Mouse (Mus musculus) midbrain, embryonic 14.5 days (tissue): ENCODE results near the gene Fam163a. TPM values are rescaled to one million over a fixed set of nuclear protein-coding genes. Genes with fewer than 3 reads are reported as not detected.
"Not testable (repeated sequence)": the region's sequence is repeated elsewhere in the genome, so short reads cannot be mapped to it uniquely, and the experiment has no call there.

Experiments
- ATAC-seq: fragments of 200-750 bp; cut with Nextera tagmentation; 2 replicates; pipeline ENCODE4 v1.8.0; 2017; ENCODE audit warnings: moderate number of reproducible peaks, moderate library complexity; ENCODE audit not compliant: low FRiP score, low TSS enrichment
- DNase-seq: peaks from one replicate; pipeline ENCODE4 v3.0.0-alpha.2; 2015
- H3K27ac ChIP-seq: fragments of 300-500 bp; sonication (generic); replicated peaks from 2 replicates; pipeline ENCODE4 v1.5.1; 2014; ENCODE audit warnings: mild to moderate bottlenecking, low read depth, low read length, moderate library complexity
- H3K27me3 ChIP-seq: fragments of 300-500 bp; sonication (generic); 2 replicates; pipeline ENCODE4 v1.6.1; 2014; ENCODE audit warnings: low read length, control low read depth, mixed read lengths; ENCODE audit not compliant: control insufficient read depth, insufficient read depth
- H3K36me3 ChIP-seq: fragments of 300-500 bp; sonication (generic); 2 replicates; pipeline ENCODE4 v1.6.1; 2014; ENCODE audit warnings: low read length, control low read depth; ENCODE audit not compliant: control insufficient read depth, insufficient read depth
- H3K4me1 ChIP-seq: fragments of 300-500 bp; sonication (generic); 2 replicates; pipeline ENCODE4 v1.6.1; 2014; ENCODE audit warnings: mild to moderate bottlenecking, antibody characterized with exemption, low read length, control low read depth; ENCODE audit not compliant: control insufficient read depth, insufficient read depth
- H3K4me2 ChIP-seq: fragments of 300-500 bp; sonication (generic); 2 replicates; pipeline ENCODE4 v1.6.1; 2014; ENCODE audit warnings: mild to moderate bottlenecking, low read length, moderate library complexity
- H3K4me3 ChIP-seq: fragments of 300-500 bp; sonication (generic); replicated peaks from 2 replicates; pipeline ENCODE4 v1.5.1; 2014; ENCODE audit warnings: low read depth, low read length
- H3K9ac ChIP-seq: fragments of 300-500 bp; sonication (generic); replicated peaks from 2 replicates; pipeline ENCODE4 v1.6.1; 2014; ENCODE audit warnings: mild to moderate bottlenecking, low read length, moderate library complexity
- H3K9me3 ChIP-seq: fragments of 300-500 bp; sonication (generic); 2 replicates; pipeline ENCODE4 v1.6.1; 2016; ENCODE audit warnings: low read length, control low read depth, mixed read lengths; ENCODE audit not compliant: control insufficient read depth
- WGBS: fragments of 180-500 bp; shearing (Covaris S2); extraction: QIAGEN DNeasy Blood & Tissue Kit; methylation state at CpG from one replicate; pipeline ENCODE4 v1.1.7; 2014; 5-methylcytosine and 5-hydroxymethylcytosine counted together
- polyA plus RNA-seq: library from polyadenylated mRNA; unstranded; fragments of >200 nt; fragmentation: Nextera tagmentation; extraction: Ambion mirVana; gene quantifications from 2 replicates; pipeline ENCODE4 v1.2.1, GENCODE M21; 2014

Fam163a gene
- polyA plus RNA-seq, 1 experiment from 2014 or later, result 7.4 TPM

GRCm38 (mm10) chr1:156039989-156040388, 164.8 kb downstream of the Fam163a start:
- WGBS, result 66% methylated on average over 7 of the region's 7 CpGs
- not testable (repeated sequence) for H3K9me3 ChIP-seq, H3K27me3 ChIP-seq, ATAC-seq, H3K4me2 ChIP-seq, H3K4me3 ChIP-seq, DNase-seq, H3K9ac ChIP-seq, H3K27ac ChIP-seq
- Histone ChIP-seq H3K36me3 (peaks cover 15% of the 10 kb centered on the region), H3K4me1 (peaks cover 13% of the 10 kb centered on the region)

GRCm38 (mm10) chr1:156037144-156037583, 167.7 kb downstream of the Fam163a start:
- Histone ChIP-seq H3K27me3 (no peaks in the 10 kb centered on the region), H3K27ac (no peak overlapping the region), H3K36me3 (peaks cover 15% of the 10 kb centered on the region), H3K4me3 (no peak overlapping the region), H3K4me1 (peaks cover 16% of the 10 kb centered on the region), H3K9ac (no peak overlapping the region; the same call in 1 of the 2 replicates), H3K9me3 (no peaks in the 10 kb centered on the region), H3K4me2 (no peak overlapping the region)
- 66% methylated on average over 5 of the region's 5 CpGs for WGBS
- ATAC-seq, result no peak
- DNase-seq, result no peak

GRCm38 (mm10) chr1:156035930-156036737, 168.7 kb downstream of the Fam163a start, which contains the start of gene Tor1aip1:
Tor1aip1 (minus strand) TSS chr1:156036480.
- peaks cover 7% of the 10 kb centered on the region for H3K4me1 ChIP-seq
- H3K9ac ChIP-seq, result peak within 1 kb of the TSS; percentile 92
- peak within 1 kb of the TSS; percentile 81 for H3K4me3 ChIP-seq
- ATAC-seq, result peak; percentile 96
- H3K9me3 ChIP-seq, result no peaks in the 10 kb centered on the region
- peak within 1 kb of the TSS; percentile 98 for H3K27ac ChIP-seq
- no peaks in the 10 kb centered on the region for H3K27me3 ChIP-seq
- WGBS, result under 1% methylated on average over 59 of the region's 59 CpGs
- peak within 1 kb of the TSS; percentile 79 for H3K4me2 ChIP-seq
- peaks cover 25% of the 10 kb centered on the region for H3K36me3 ChIP-seq
- peak; percentile 99 for DNase-seq

- H3K27ac ChIP-seq, result peak within 1 kb of the TSS; percentile 98
- H3K36me3 ChIP-seq, result peaks cover 31% of the 10 kb centered on the region
- DNase-seq (peak; percentile 86), ATAC-seq (peak; percentile 76)
- H3K4me3 ChIP-seq, result peak within 1 kb of the TSS; percentile 81
- under 1% methylated on average over 59 of the region's 59 CpGs for WGBS
- H3K4me2 ChIP-seq, result peak within 1 kb of the TSS; percentile 79
- peak within 1 kb of the TSS; percentile 92 for H3K9ac ChIP-seq
- no peaks in the 10 kb centered on the region for H3K9me3 ChIP-seq
- peaks cover 7% of the 10 kb centered on the region for H3K4me1 ChIP-seq
- H3K27me3 ChIP-seq, result no peaks in the 10 kb centered on the region
Observed at GRCm38 (mm10) chr1:156035269-156035929, 169.4 kb downstream of the Fam163a start, which contains the start of gene Tor1aip2. Tor1aip2 (plus strand) TSS chr1:156035403.

GRCm38 (mm10) chr1:156034661-156035060, 170.2 kb downstream of the Fam163a start:
- Histone ChIP-seq H3K27ac (no peak overlapping the region), H3K4me3 (peak overlapping the region; percentile 81), H3K36me3 (peaks cover 39% of the 10 kb centered on the region), H3K27me3 (no peaks in the 10 kb centered on the region), H3K4me1 (peaks cover 7% of the 10 kb centered on the region), H3K4me2 (peak overlapping the region; percentile 79), H3K9ac (peak overlapping the region; percentile 92; the same call in 1 of the 2 replicates), H3K9me3 (no peaks in the 10 kb centered on the region)
- WGBS, result 31% methylated on average over 1 of the region's 1 CpGs
- ATAC-seq, result no peak
- DNase-seq, result no peak

- no peak for ATAC-seq
- no peak for DNase-seq
- Histone ChIP-seq H3K4me2 (no peak overlapping the region), H3K4me3 (no peak overlapping the region), H3K36me3 (peaks cover 46% of the 10 kb centered on the region), H3K27me3 (no peaks in the 10 kb centered on the region), H3K9ac (no peak overlapping the region), H3K4me1 (peaks cover 7% of the 10 kb centered on the region), H3K27ac (no peak overlapping the region), H3K9me3 (no peaks in the 10 kb centered on the region)
- 96% methylated on average over 7 of the region's 7 CpGs for WGBS
Observed at GRCm38 (mm10) chr1:156033921-156034320, 170.9 kb downstream of the Fam163a start.

GRCm38 (mm10) chr1:156028340-156028975, 176.4 kb downstream of the Fam163a start:
- Histone ChIP-seq H3K27ac (no peak overlapping the region), H3K4me3 (no peak overlapping the region), H3K9ac (no peak overlapping the region), H3K9me3 (no peaks in the 10 kb centered on the region), H3K4me1 (no peaks in the 10 kb centered on the region), H3K4me2 (no peak overlapping the region), H3K27me3 (no peaks in the 10 kb centered on the region), H3K36me3 (peaks cover 62% of the 10 kb centered on the region)
- 93% methylated on average over 4 of the region's 4 CpGs for WGBS
- DNase-seq, result no peak
- no peak for ATAC-seq

- no peaks in the 10 kb centered on the region for H3K4me1 ChIP-seq
- no peak overlapping the region for H3K4me2 ChIP-seq
- no peaks in the 10 kb centered on the region for H3K9me3 ChIP-seq
- no peak overlapping the region for H3K27ac ChIP-seq
- 93% methylated on average over 3 of the region's 3 CpGs for WGBS
- no peak overlapping the region for H3K9ac ChIP-seq
- no peak overlapping the region for H3K4me3 ChIP-seq
- no peaks in the 10 kb centered on the region for H3K27me3 ChIP-seq
- ATAC-seq, result no peak
- H3K36me3 ChIP-seq, result peaks cover 57% of the 10 kb centered on the region
- DNase-seq, result no peak
Observed at GRCm38 (mm10) chr1:156027849-156028248, 177.0 kb downstream of the Fam163a start.
